Mouse (Mus musculus) c-Kit-positive CD71-negative TER-119-negative erythroid progenitor cells, embryonic 14.5 days (primary cell): ENCODE measurements around the gene Map3k19.

ENCODE experiments used
- DNase-seq: peaks from one replicate; pipeline ENCODE4 v3.0.0-alpha.2; 2013; ENCODE audit warnings: low read depth

The Map3k19 gene

DNA sequence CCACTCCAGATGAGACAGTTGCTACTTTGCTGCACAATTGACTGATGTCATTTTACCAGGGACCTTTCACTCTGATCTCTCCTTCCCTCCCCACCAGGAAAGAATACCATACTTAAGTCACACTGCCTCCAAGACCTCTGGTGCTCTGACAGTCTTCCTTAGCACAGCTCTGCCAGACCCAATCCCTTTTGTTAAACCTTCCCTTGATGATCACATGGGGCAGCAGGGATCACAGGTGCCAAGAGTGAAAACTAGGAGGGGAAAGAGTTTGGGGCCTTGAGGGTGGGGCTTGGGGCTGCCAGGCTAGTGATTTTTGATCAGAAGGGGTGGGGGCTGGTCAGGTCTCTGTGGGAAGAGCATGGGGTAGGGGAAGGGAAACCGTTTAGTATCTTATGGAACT, 58.1 kb downstream of the Map3k19 start:
- no peak for DNase-seq

DNA sequence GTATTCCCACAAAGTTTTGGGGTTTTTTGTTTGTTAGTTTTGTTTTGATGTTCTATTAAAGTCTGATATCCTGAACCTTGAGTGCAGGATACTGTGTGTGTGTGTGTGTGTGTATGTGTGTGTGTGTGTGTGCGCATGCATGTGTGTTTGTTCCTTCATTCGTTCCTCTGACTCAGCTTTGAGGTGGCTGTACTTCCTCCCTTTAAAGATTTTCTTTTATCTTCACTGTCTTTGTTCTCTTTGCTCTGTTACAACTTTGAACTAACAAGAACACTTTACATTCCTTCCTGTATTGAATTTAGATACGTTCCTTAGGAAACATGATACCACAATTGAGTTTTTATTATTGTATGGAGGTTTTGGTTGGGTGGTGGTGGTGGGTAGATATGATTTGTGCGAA, 58.5 kb downstream of the Map3k19 start:
- no peak for DNase-seq

DNA sequence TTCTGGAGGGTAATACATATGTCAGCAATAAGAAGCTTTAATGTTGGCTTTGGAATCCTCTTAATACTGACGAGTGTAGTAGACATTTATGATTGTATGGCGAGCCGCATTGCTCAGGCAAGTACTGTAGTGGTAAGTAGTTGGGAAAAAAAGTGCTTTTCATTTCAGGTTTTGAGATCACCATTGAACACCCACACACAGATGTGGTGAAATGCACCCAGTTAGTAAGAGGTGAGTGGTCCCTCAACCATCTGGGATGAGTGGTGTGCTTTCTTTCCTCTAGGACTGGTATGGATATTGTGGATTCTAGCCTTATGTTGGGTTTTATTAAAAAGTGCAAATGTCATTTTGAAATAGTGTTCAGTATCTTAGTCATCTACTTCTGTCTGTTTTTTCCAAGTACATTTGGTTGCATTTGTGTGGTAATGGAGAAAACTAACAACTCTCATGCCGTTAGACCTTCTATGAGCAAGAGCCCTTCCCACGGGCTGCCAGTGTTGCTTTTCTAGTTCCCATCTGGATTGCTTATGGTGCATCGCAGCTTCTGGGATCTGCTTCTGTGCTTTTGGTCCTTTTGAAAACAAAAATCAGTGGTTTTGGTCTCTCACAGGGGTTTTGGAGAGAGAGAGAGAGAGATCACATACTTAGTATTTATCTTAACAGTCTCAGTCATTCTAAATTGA, 59.6 kb downstream of the Map3k19 start:
- no peak for DNase-seq

DNA sequence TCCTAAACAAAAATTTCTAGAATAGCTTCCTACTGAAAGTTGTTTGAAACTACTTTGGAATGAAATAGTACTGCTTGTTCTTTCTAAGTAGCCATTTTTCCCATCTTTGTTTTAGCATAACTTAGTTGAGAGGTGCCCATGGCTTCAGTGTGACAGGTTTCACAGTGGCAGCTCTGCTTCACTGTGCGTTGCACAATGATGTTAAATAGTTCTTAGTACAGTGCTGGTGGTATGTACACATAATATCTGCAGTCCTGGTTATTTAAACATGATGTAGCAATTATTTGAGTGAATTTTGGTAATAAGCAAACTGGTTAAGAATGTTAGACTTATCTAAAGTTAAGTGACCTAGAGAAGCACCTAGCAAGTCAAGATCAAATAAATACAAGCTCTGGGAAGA, 61.4 kb downstream of the Map3k19 start:
- DNase-seq: no peak

DNA sequence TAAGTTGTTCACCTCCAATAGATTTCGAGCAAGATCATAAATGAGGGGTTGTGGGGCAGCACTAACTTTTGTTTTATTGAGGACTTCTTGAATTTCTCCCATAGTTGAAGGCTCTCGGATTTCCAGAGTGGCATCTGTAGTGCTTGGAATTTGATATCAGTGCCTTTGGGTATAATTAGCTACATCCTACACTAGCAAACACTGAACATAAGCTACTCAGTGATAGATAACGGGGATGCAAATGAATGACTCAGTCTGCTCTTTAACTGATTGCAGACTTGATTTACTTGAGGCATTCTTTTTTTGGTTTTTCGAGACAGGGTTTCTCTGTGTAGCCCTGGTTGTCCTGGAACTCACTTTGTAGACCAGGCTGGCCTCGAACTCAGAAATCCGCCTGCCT, 65.9 kb downstream of the Map3k19 start:
- DNase-seq: no peak

DNA sequence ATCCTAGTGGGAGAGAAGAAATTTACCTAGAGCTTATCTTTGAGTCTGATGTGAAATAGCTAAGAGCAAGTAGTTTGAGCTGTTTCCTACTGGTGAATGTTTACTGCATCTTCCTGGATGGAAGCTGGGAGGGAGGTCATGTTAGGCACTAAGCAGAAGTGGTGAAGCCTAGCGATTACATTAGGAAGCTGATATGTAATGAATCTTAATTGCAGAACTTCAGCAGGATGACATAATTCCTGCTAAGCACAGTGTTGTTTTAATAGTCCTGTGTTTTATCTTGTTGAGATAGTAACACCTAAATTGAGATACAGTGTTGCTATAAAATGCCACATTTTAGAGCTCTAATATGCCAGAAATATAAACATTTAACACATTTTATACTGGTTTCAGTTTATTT, 68.9 kb downstream of the Map3k19 start:
- no peak for DNase-seq

DNA sequence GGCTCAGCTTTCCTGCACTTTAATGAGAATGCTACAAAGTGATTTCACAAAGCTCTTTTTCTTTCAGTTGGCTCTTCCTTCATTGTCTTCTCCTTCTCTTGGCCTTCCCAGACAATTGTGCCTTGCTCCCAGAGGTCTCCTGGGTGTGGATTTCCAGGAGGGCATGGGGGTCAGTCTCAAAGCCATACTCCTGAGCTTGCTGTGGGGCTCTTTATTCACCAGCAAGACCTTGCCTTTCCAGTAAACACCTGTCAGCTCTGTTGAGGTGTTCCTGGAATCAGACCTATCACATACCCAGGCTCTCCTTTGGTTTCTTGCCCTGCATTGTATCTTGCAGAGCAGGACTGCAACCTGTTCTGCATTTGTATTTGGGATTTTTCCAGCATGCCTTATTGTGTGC, 71.0 kb downstream of the Map3k19 start:
- no peak for DNase-seq

DNA sequence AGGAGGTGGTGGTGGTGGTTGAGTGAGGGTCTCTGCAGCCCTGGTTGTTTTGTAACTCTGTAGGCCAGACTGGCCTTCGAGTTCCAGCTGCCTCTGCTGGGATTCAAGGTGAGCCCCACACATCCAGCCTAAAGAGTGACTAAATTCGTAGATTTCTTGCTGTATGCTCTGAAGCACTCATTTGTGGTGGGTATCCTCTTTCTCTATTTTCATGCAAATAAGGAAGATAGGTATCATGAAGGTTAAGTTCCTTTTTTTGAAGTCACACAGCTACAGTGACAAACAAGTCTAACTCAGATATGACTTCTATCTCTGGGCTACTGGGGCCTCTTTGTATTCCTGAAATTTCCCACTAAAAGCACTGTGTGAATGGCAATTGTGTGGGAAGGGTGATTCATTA, 74.0 kb downstream of the Map3k19 start:
- no peak for DNase-seq

DNA sequence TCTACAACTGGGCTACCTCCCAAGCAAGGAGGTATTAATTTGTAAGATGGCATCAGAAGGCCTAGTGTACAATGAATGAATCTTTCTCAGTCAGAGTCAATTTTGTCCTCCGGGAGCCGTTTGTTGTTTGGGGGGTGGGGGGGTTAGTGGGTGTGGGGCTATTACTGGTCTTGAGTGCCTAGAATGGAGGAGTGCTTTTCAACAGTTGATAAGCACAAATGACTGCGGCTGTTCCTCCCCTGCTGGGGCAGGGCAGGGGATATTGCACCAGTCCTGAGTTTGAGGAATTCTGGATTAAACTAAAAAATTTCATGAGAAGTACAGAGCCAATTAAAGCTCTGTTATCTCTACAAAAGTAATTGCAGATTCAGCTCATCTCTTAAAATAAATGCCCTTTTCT, 74.7 kb downstream of the Map3k19 start:
- no peak for DNase-seq

DNA sequence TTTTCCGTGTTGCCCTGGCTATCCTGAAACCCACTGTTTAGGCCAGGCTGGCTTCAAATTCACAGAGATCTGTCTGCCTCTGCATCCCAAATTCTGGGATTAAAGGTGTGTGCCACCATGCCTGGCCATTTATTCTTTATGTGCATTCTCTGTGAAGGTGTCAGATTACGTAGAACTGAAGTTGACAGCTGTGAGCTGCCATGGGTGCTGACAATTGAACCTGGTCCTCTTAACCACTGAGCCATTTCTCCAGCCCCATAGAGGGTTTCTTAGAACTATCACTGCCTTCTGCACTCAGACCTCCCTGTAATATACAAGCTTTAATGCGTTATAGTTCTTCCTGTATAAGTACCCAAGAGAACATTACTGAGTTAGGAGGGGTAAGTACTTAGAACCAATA, 76.2 kb downstream of the Map3k19 start:
- no peak for DNase-seq

DNA sequence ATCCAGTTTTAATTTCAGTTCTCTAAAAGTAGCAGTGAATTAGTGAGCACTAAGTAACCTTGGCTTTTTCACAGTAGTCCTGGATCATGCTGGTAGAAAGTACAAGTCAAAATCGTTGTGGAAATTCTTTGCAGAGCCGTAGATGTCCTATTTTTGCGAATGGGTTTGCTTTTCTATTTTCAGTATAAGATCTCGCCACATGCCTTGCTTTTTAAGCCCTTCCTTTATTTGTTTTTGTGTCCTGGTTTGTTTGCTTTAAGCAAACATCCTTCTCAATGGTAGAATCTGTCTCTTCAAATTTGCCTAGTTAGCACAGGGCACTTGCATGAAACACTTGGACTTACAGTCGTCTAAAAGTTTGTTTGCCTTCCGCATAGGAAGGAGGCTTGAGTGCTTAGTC, 78.6 kb downstream of the Map3k19 start:
- no peak for DNase-seq

DNA sequence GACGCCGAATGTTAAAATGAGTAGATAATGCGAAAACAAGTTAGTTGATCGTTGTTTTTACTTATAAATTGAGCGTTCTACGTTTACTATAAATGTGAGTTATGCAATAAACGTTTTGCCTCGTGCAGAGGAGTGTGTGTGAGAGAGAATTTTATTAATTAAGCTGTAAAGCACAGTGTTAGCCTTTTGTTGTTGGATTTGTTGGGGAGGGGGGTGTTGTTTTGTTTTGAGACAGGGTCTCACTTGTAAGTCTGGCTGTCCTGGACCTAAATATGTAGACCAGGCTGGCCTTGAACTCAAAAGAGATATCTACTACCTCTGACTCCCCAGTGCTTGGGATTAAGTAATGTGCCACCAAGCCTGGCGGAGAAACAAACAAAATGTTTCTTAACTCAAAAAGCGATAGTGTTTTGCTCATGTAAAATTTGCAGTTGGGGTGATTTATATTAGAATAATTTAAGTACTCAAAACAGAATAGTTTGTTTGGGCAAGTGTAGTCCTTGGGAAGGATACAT, 79.6 kb downstream of the Map3k19 start:
- DNase-seq: no peak

DNA sequence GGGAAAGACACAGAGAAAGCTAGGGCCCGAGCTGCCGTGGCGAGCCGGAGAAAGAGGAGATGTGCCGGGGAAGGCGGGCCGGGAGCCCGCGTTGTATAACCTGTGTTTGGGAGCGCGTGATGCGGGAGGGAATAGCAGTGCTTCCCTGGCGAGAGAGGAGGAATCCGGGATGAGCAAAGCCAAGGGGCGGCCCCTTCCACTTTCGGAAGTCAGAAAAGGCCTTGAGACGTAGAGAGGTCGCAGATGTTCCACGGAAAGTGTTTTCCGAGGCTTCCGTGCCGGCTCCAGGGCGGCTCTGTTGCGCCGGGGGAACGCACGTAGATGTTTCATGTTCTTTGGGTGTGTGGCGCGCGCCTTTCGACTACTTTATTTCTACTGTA, 80.3 kb downstream of the Map3k19 start:
- peak; percentile 18 for DNase-seq

DNA sequence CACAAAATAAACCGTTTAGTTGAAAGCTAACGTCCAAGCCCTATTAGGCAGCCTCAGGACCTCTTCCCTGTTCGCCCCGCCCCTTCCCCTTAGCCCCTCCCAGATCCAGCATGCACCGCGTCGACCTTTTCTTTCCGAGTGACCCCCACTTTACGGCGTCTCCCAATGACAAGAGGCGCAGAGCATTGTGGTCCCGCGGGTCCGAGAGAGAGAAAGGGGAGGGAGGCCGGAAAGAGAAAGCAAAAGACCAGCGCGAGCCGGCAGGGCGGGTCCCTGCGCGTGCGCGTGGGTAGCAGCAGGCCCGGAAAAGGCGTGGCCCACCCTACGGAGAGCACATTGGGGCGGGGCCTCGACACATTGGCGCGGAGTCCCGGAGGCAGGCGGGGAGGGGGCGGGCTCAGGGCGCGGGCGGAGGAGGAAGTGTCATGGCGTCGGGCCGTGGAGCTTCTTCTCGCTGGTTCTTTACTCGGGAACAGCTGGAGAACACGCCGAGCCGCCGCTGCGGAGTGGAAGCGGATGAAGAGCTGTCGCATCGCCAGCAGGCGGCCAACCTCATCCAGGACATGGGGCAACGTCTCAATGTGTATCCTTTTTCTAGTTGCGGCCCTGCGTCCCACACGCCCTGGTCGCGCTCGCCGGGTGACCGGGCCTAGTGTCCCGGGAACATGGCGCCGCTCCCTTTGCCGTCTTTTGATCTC, 80.9 kb downstream of the Map3k19 start, which contains the start of gene Ccnt2:
TSS of gene Ccnt2 (plus strand) at position 362 of the 698 bp plus-strand sequence.
- peak; percentile 98 for DNase-seq

DNA sequence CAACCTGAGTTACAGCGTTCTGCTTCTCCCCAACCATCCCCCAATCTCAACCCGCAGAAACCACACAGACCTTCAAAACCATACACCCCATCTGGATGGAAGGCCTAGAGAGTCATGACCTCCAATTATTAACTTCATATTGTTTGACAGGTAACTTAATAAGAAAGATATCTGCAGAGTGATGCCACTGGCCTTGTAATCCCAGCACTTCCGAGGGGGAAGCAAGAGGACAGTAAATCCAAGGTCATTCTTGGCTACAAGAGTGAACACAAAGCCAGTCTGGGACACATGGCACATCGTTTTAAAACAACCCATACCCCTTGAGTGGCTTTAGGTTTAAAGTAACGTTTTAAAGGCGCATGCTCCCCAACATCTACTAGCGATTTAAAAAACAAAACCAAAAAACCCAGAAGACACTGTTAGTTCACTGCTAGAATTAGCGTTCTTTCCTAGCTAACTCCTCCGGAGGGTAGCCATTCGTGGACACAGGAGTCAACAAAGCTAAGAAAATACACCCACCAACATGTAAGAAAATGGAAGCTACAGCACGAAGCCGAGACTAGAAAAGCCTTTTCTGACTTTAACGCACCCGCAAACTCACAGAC, 81.5 kb downstream of the Map3k19 start:
- DNase-seq: no peak

DNA sequence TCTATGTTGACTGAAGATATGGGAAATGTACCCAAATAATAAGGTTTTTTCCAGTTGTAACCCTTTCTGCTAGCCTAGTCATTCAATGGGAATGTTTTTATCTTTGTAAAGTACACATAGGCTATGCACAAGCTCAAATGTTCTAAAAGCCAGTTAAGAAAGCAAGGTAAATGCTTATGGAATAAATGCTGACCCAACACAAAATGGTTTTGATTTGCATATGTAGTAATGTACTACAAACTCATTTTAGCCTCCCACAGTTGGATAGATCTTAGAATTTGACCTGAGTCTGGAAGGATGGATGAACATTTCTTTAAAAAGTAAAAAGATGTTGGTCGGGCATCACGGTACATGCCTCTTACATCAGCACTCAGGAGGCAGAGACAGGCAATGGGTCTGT, 88.1 kb downstream of the Map3k19 start:
- no peak for DNase-seq

DNA sequence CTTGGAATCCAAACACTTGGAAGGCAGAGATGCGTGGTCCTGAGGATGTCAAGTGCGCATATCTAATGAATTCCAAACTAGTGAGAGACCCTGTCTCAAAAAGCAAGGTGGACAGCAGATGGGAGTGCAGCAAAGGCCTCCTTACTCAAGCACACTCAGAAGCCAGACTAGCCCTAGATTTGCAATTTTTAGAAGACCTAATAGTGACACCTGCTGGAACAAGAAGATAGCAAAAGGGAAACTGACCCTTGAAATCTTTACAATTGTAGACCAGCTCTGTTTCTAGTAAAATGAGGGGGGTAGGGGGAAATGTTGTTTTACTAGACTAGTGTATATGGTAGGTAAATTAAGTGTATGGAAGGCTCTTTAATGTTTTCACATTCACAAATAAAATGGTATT, 89.4 kb downstream of the Map3k19 start:
- peak; percentile 30 for DNase-seq
